Comparison of ENCODE assay signal across 31 mouse cellular contexts in the genomic region with DNA sequence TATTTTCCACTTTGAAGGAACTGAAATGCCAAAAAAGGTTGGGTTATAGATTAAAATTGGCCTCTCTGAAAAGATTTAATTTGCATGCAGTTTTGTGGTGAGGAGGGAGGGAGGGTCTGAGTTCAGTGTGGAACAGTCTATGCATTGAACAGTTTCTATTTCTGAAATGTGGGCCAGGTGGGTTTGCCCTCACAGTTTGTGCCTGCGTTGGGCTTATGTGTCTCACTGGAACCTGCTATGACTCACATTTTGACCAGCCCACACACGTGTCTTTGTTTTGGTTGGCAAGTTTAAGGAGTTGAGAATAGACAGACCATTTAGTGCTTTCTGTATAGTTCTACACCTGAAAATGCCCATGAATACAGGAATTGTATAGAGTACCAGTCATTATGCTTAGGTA. TPM values are rescaled to one million over a fixed set of nuclear protein-coding genes. Genes with fewer than 3 reads are reported as not detected.
DNase-seq lines count a peak whose midpoint lies in the region; ATAC-seq and TF ChIP-seq lines count a peak whose summit lies in the region.
"Had no signal": no experiment of that assay in that cellular context is flagged by ENCODE, and none has a peak within 500 bp of the region (broad histone marks: within the 10 kb centered on the region; RNA-seq: fewer than 3 reads in every experiment).

No protein-coding gene starts in this region.

- peaks cover 38% of the 10 kb centered on the region for H3K4me1 ChIP-seq in embryonic facial prominence, embryonic 14.5 days (ENCODE audit: control insufficient read depth, insufficient read depth, low read length)
- no peaks in the 10 kb centered on the region for H3K4me1 ChIP-seq in forebrain, postnatal 0 days (ENCODE audit: insufficient read depth)
- H3K4me1 ChIP-seq: forebrain, embryonic 15.5 days had no signal

- no peak overlapping the region for H3K4me3 ChIP-seq in embryonic facial prominence, embryonic 14.5 days (ENCODE audit: low read depth, low read length)
- no peak overlapping the region for H3K4me3 ChIP-seq in forebrain, postnatal 0 days (ENCODE audit: low read depth, low read length)
- H3K4me3 ChIP-seq: embryonic facial prominence, embryonic 12.5 days; forebrain, embryonic 15.5 days; heart, adult 2 months; hindbrain, embryonic 15.5 days; layer of hippocampus, adult 2 months; liver, embryonic 15.5 days; lung, embryonic 15.5 days; megakaryocyte, embryonic 14.5 days; midbrain, embryonic 13.5 days; stomach, embryonic 15.5 days had no signal

- peak; percentile 60 for ATAC-seq in embryonic facial prominence, embryonic 14.5 days (ENCODE audit: low read depth)
- ATAC-seq in forebrain, postnatal 0 days: no peak
- ATAC-seq: forebrain, embryonic 15.5 days; intestine, embryonic 16.5 days; midbrain, embryonic 13.5 days had no signal

- no peak overlapping the region for H3K4me2 ChIP-seq in embryonic facial prominence, embryonic 14.5 days (ENCODE audit: low read depth, low read length)
- no peak overlapping the region for H3K4me2 ChIP-seq in forebrain, postnatal 0 days (ENCODE audit: low read depth)
- H3K4me2 ChIP-seq: embryonic facial prominence, embryonic 12.5 days; forebrain, embryonic 15.5 days; hindbrain, embryonic 15.5 days; liver, embryonic 15.5 days; lung, embryonic 15.5 days; midbrain, embryonic 13.5 days; stomach, embryonic 15.5 days had no signal

- 36% methylated on average over 2 of the region's 2 CpGs for whole genome bisulfite sequencing in embryonic facial prominence, embryonic 14.5 days
- WGBS in forebrain, postnatal 0 days: 67% methylated on average over 2 of the region's 2 CpGs

- no peak overlapping the region for H3K9ac ChIP-seq in embryonic facial prominence, embryonic 14.5 days (ENCODE audit: low read depth, low read length)
- H3K9ac ChIP-seq in forebrain, postnatal 0 days: no peak overlapping the region
- H3K9ac ChIP-seq: embryonic facial prominence, embryonic 12.5 days; forebrain, embryonic 15.5 days; hindbrain, embryonic 15.5 days; liver, embryonic 15.5 days; lung, embryonic 15.5 days; midbrain, embryonic 13.5 days; stomach, embryonic 15.5 days had no signal

- no peaks in the 10 kb centered on the region for H3K27me3 ChIP-seq in embryonic facial prominence, embryonic 14.5 days (replicated peaks; ENCODE audit: control insufficient read depth, insufficient read depth, low read length)
- no peaks in the 10 kb centered on the region for H3K27me3 ChIP-seq in forebrain, postnatal 0 days (ENCODE audit: insufficient read depth, low read length)
- H3K27me3 ChIP-seq: embryonic facial prominence, embryonic 12.5 days; forebrain, embryonic 15.5 days; hindbrain, embryonic 15.5 days; lung, embryonic 15.5 days; megakaryocyte, embryonic 14.5 days; stomach, embryonic 15.5 days had no signal

- TF ChIP-seq CTCF in forebrain, postnatal 0 days (IDR thresholded peaks at IDR 0.05; ENCODE audit: low read depth): no peak

- DNase-seq in heart, adult 11 months: peak; percentile 80
- no peak for DNase-seq in heart, adult 8-10 months (ENCODE audit: low spot score)
- DNase-seq in CD4-positive helper T cell, adult 2 months (ENCODE audit: low read depth, low spot score): peak; percentile 12
- DNase-seq in embryonic facial prominence, embryonic 14.5 days (ENCODE audit: low spot score): peak; percentile 70
- no peak for DNase-seq in ovary, postnatal 10 days (ENCODE audit: low spot score)
- DNase-seq in right cerebral cortex, postnatal 25 days: no peak
- DNase-seq in forebrain, postnatal 0 days: no peak
- DNase-seq: adrenal gland, postnatal 14 days; cerebellum, adult 11-12 months; cerebellum, postnatal 10 days; gastrocnemius, postnatal 25 days; heart, adult 2 months; kidney, adult 9 months; kidney, postnatal 25 days; layer of hippocampus, postnatal 36 days; liver; lung, postnatal 36 days; thymus, postnatal 25 days had no signal

- H3K36me3 ChIP-seq in embryonic facial prominence, embryonic 14.5 days (ENCODE audit: control insufficient read depth, insufficient read depth, low read length): no peaks in the 10 kb centered on the region
- H3K36me3 ChIP-seq in forebrain, postnatal 0 days (ENCODE audit: insufficient read depth): no peaks in the 10 kb centered on the region
- H3K36me3 ChIP-seq: embryonic facial prominence, embryonic 12.5 days; forebrain, embryonic 15.5 days; hindbrain, embryonic 15.5 days; liver, embryonic 15.5 days; lung, embryonic 15.5 days; midbrain, embryonic 13.5 days; stomach, embryonic 15.5 days had no signal

- H3K9me3 ChIP-seq in embryonic facial prominence, embryonic 14.5 days (ENCODE audit: control insufficient read depth, low read length): no peaks in the 10 kb centered on the region
- H3K9me3 ChIP-seq in forebrain, postnatal 0 days (ENCODE audit: low read length): no peaks in the 10 kb centered on the region
- H3K9me3 ChIP-seq: embryonic facial prominence, embryonic 12.5 days; forebrain, embryonic 15.5 days; hindbrain, embryonic 15.5 days; liver, embryonic 15.5 days; lung, embryonic 15.5 days; megakaryocyte, embryonic 14.5 days; midbrain, embryonic 13.5 days; stomach, embryonic 15.5 days had no signal

- H3K27ac ChIP-seq in embryonic facial prominence, embryonic 14.5 days (replicated peaks; ENCODE audit: low read depth, low read length): peak overlapping the region; percentile 10; the same call in 1 of the 2 replicates
- no peak overlapping the region for H3K27ac ChIP-seq in forebrain, postnatal 0 days (ENCODE audit: low read depth, low read length)
- H3K27ac ChIP-seq: embryonic facial prominence, embryonic 12.5 days; forebrain, embryonic 15.5 days; heart, adult 2 months; hindbrain, embryonic 15.5 days; layer of hippocampus, adult 2 months; liver, embryonic 15.5 days; lung, embryonic 15.5 days; midbrain, embryonic 13.5 days; stomach, embryonic 15.5 days had no signal

RNA-seq across cellular contexts. Expression of a gene that starts 5.6 kb away (rescaled TPM):
- 100 to 1,000 TPM; 101 to 127 (median 122) TPM for total RNA-seq in heart, adult 8-10 months (2022)
- polyA plus RNA-seq in embryonic facial prominence, embryonic 14.5 days (2014; fragmentation: Nextera tagmentation; extraction: Ambion mirVana): 55.5 and 59.2 TPM in 2 replicates
- 32.0 and 33.0 TPM in 2 replicates for total RNA-seq in forebrain, postnatal 0 days (2014; rRNA removed)
- 15.6 and 23.8 TPM in 2 replicates for polyA plus RNA-seq in forebrain, postnatal 0 days (2015; fragmentation: Nextera tagmentation; extraction: Ambion mirVana)

RNA-seq across cellular contexts. Expression of a gene that starts 44.0 kb away (rescaled TPM):
- total RNA-seq in heart, adult 8-10 months (2022): 1 to 10 TPM in 3 of 4 experiments, under 1 TPM in 1; 0.90 to 3.8 (median 2.7) TPM
- not detected in 2 replicates for polyA plus RNA-seq in embryonic facial prominence, embryonic 14.5 days (2014; fragmentation: Nextera tagmentation; extraction: Ambion mirVana)
- total RNA-seq in forebrain, postnatal 0 days (2014; rRNA removed): not detected in 2 replicates
- polyA plus RNA-seq in forebrain, postnatal 0 days (2015; fragmentation: Nextera tagmentation; extraction: Ambion mirVana): not detected in 2 replicates
- total RNA-seq: adrenal gland, postnatal 14 days; gastrocnemius, postnatal 25 days; hematopoietic stem cell, adult 5-6 weeks; layer of hippocampus, adult 2 months; layer of hippocampus, postnatal 36 days; left cerebral cortex, postnatal 10 days; monocyte, adult 5-6 weeks had no signal
- polyA plus RNA-seq: embryonic facial prominence, embryonic 12.5 days; forebrain, embryonic 15.5 days; hindbrain, embryonic 15.5 days; intestine, embryonic 16.5 days; liver, embryonic 15.5 days; lung, embryonic 15.5 days; midbrain, embryonic 13.5 days; stomach, embryonic 15.5 days had no signal

Comparison
In these comparisons a context has a peak if more than half of its experiments do, and no peak if none do; other contexts are left out.
1. DNase-seq: peak in heart, adult 11 months (single experiment), CD4-positive helper T cell, adult 2 months (single experiment) and embryonic facial prominence, embryonic 14.5 days (single experiment); none in heart, adult 8-10 months (single experiment), ovary, postnatal 10 days (single experiment), right cerebral cortex, postnatal 25 days (single experiment) and forebrain, postnatal 0 days (single experiment).